Mouse (Mus musculus) liver, embryonic 11.5 days (tissue): Measurements from ENCODE around the gene Stx5a. TPM values are rescaled to one million over a fixed set of nuclear protein-coding genes. Genes with fewer than 3 reads are reported as not detected.

Experiments used
- microRNA-seq: library from miRNA; unstranded; fragments of <30 nt; microRNA quantifications from one replicate; pipeline ENCODE4, GENCODE M21; 2017; ENCODE audit warnings: borderline number of aligned reads
- polyA plus RNA-seq: library from polyadenylated mRNA; unstranded; fragments of >200 nt; fragmentation: Nextera tagmentation; extraction: Ambion mirVana; gene quantifications from 2 replicates; pipeline ENCODE4 v1.2.1, GENCODE M21; 2014

Gene Stx5a
- polyA plus RNA-seq, 1 experiment from 2014 or later, result 73.1 TPM

Small RNA genes within 50 kb of the gene (microRNA-seq; reads per million reads assigned to microRNA genes)
- gene Mir6992, result not detected

Other genes starting within 250 kb of the Stx5a start
- 2.0 and 2.9 TPM in 2 replicates for gene Slc22a8, start 150.2 kb upstream of the Stx5a start, polyA plus RNA-seq
- not detected in 2 replicates for gene Slc22a6, start 123.4 kb upstream of the Stx5a start, polyA plus RNA-seq
- 0.12 TPM in 1 of 2 replicates, not detected in the other for gene Chrm1, start 77.6 kb upstream of the Stx5a start, polyA plus RNA-seq
- gene Slc3a2, start 18.0 kb upstream of the Stx5a start, polyA plus RNA-seq, result 150 and 159 TPM in 2 replicates
- gene Wdr74, start 5.6 kb upstream of the Stx5a start, polyA plus RNA-seq, result 142 and 143 TPM in 2 replicates
- 1.7 and 2.0 TPM in 2 replicates for gene 1700092M07Rik, start 695 bp upstream of the Stx5a start, polyA plus RNA-seq
- 197 and 198 TPM in 2 replicates for gene Nxf1, start 15.7 kb downstream of the Stx5a start, polyA plus RNA-seq
- gene Tmem223, start 29.6 kb downstream of the Stx5a start, polyA plus RNA-seq, result 116 and 123 TPM in 2 replicates
- 116 and 119 TPM in 2 replicates for gene Tmem179b, start 33.1 kb downstream of the Stx5a start, polyA plus RNA-seq
- 25.9 TPM in 2 replicates for gene Taf6l, start 45.0 kb downstream of the Stx5a start, polyA plus RNA-seq
- gene Polr2g, start 57.2 kb downstream of the Stx5a start, polyA plus RNA-seq, result 152 and 159 TPM in 2 replicates
- 3.2 and 4.1 TPM in 2 replicates for gene Zbtb3, start 61.1 kb downstream of the Stx5a start, polyA plus RNA-seq
- 43.8 and 46.8 TPM in 2 replicates for gene Ttc9c, start 77.9 kb downstream of the Stx5a start, polyA plus RNA-seq
- gene Hnrnpul2, start 78.6 kb downstream of the Stx5a start, polyA plus RNA-seq, result 5.5 and 6.4 TPM in 2 replicates
- 0.40 TPM in 1 of 2 replicates, not detected in the other for gene AC129217.1, start 88.4 kb downstream of the Stx5a start, polyA plus RNA-seq
- 52.7 and 52.9 TPM in 2 replicates for gene Bscl2, start 96.1 kb downstream of the Stx5a start, polyA plus RNA-seq
- gene Gng3, start 97.8 kb downstream of the Stx5a start, polyA plus RNA-seq, result 2.1 and 2.3 TPM in 2 replicates
- gene Lrrn4cl, start 109.4 kb downstream of the Stx5a start, polyA plus RNA-seq, result 0.10 and 0.34 TPM in 2 replicates
- gene Ubxn1, start 130.1 kb downstream of the Stx5a start, polyA plus RNA-seq, result 198 and 204 TPM in 2 replicates
- gene Uqcc3, start 139.5 kb downstream of the Stx5a start, polyA plus RNA-seq, result 57.1 and 66.9 TPM in 2 replicates
- 133 and 147 TPM in 2 replicates for gene Lbhd1, start 142.3 kb downstream of the Stx5a start, polyA plus RNA-seq
- not detected in 2 replicates for gene Gm49403, start 142.5 kb downstream of the Stx5a start, polyA plus RNA-seq
- 163 and 171 TPM in 2 replicates for gene 1810009A15Rik, start 147.4 kb downstream of the Stx5a start, polyA plus RNA-seq
- not detected in 2 replicates for gene Gm49416, start 147.5 kb downstream of the Stx5a start, polyA plus RNA-seq
- gene Ints5, start 151.6 kb downstream of the Stx5a start, polyA plus RNA-seq, result 47.8 and 52.4 TPM in 2 replicates
- 91.8 and 106 TPM in 2 replicates for gene Ganab, start 156.7 kb downstream of the Stx5a start, polyA plus RNA-seq
- gene B3gat3, start 179.0 kb downstream of the Stx5a start, polyA plus RNA-seq, result 32.3 and 34.8 TPM in 2 replicates
- 2.4 and 3.9 TPM in 2 replicates for gene Rom1, start 187.9 kb downstream of the Stx5a start, polyA plus RNA-seq
- 22.6 and 26.1 TPM in 2 replicates for gene Eml3, start 188.1 kb downstream of the Stx5a start, polyA plus RNA-seq
- gene Mta2, start 200.5 kb downstream of the Stx5a start, polyA plus RNA-seq, result 75.6 and 81.1 TPM in 2 replicates
- 42.4 and 43.2 TPM in 2 replicates for gene Tut1, start 212.4 kb downstream of the Stx5a start, polyA plus RNA-seq
- 598 and 618 TPM in 2 replicates for gene Eef1g, start 225.6 kb downstream of the Stx5a start, polyA plus RNA-seq
- gene Ahnak, start 247.9 kb downstream of the Stx5a start, polyA plus RNA-seq, result 2.6 and 3.7 TPM in 2 replicates